Mouse (Mus musculus) forebrain, embryonic 12.5 days (tissue): ENCODE results near the gene Taf1b. TPM values are rescaled to one million over a fixed set of nuclear protein-coding genes. Genes with fewer than 3 reads are reported as not detected.

Experiments
- ATAC-seq: fragments of 200-750 bp; cut with Nextera tagmentation; 2 replicates; pipeline ENCODE4 v1.8.0; 2017; ENCODE audit warnings: moderate TSS enrichment; ENCODE audit not compliant: low FRiP score
- H3K27ac ChIP-seq: fragments of 300-500 bp; sonication (generic); 2 replicates; pipeline ENCODE4 v1.5.1; 2016; ENCODE audit warnings: mild to moderate bottlenecking
- H3K27me3 ChIP-seq: fragments of 300-500 bp; sonication (generic); 2 replicates; pipeline ENCODE4 v1.6.1; 2016; ENCODE audit warnings: mild to moderate bottlenecking
- H3K36me3 ChIP-seq: fragments of 300-500 bp; sonication (generic); replicated peaks from 2 replicates; pipeline ENCODE4 v1.6.1; 2016; ENCODE audit warnings: mild to moderate bottlenecking
- H3K4me1 ChIP-seq: fragments of 300-500 bp; sonication (generic); 2 replicates; pipeline ENCODE4 v1.6.1; 2016
- H3K4me2 ChIP-seq: fragments of 300-500 bp; sonication (generic); 2 replicates; pipeline ENCODE4 v1.6.1; 2016; ENCODE audit warnings: mild to moderate bottlenecking, moderate library complexity
- H3K4me3 ChIP-seq: fragments of 300-500 bp; sonication (generic); replicated peaks from 2 replicates; pipeline ENCODE4 v1.5.1; 2016; ENCODE audit warnings: mild to moderate bottlenecking
- H3K9ac ChIP-seq: fragments of 300-500 bp; sonication (generic); 2 replicates; pipeline ENCODE4 v1.6.1; 2016; ENCODE audit warnings: mild to moderate bottlenecking
- H3K9me3 ChIP-seq: fragments of 300-500 bp; sonication (generic); 2 replicates; pipeline ENCODE4 v1.6.1; 2016
- WGBS: fragments of 180-500 bp; shearing (Covaris S2); methylation state at CpG from one replicate; pipeline ENCODE4 v1.1.7; 2016; 5-methylcytosine and 5-hydroxymethylcytosine counted together
- polyA plus RNA-seq: library from polyadenylated mRNA; unstranded; fragments of >200 nt; fragmentation: Nextera tagmentation; extraction: Ambion mirVana; gene quantifications from 2 replicates; pipeline ENCODE4 v1.2.1, GENCODE M21; 2016

The Taf1b gene
- polyA plus RNA-seq, 1 experiment from 2014 or later: 34.5 TPM

DNA sequence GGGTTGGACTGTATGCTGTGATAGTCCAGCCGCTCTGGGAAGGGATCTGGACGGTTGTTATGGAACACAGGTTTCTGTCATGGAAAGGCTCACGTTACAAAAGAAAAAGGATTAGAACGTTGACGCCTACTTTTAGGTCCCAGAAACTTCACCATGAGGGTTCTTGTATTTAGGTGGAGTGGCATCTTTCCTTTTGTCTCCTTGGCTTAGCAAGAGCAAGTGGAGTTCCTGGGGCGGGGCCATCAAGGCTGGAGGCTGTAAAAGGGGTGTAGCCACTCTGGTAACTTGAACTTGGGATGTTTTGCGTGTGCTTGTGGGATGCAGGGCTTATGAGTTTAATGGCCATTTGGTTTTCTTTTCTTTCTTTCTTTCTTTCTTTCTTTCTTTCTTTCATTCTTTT, 92.2 kb downstream of the Taf1b start:
- Histone ChIP-seq H3K4me3 (no peak overlapping the region), H3K4me2 (no peak overlapping the region), H3K4me1 (peaks cover 10% of the 10 kb centered on the region), H3K9me3 (no peaks in the 10 kb centered on the region), H3K27ac (no peak overlapping the region), H3K36me3 (no peaks in the 10 kb centered on the region), H3K9ac (no peak overlapping the region), H3K27me3 (no peaks in the 10 kb centered on the region)
- ATAC-seq: no peak
- 70% methylated on average over 7 of the region's 7 CpGs for WGBS

DNA sequence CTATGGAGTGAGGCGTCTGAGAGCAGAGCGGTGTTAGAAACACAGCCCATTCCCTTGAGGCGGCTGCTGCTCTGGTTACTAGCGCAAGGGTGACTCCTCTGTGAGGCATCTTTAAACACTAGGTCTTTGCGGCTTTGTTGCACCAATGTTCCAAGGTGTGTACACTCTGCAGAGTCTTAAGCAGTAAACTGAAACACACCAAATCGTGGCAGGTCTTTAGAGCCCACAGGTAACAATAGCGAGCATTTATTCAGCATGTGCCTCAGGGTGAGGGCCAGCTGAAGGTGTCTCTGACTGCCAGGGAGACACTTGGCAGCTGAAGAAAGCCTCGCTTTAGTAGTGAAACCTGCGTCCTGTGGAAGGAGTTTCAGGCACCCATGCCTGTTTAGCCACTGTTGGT, 93.9 kb downstream of the Taf1b start:
- no peak overlapping the region for H3K9ac ChIP-seq
- H3K4me1 ChIP-seq: peaks cover 10% of the 10 kb centered on the region
- H3K27me3 ChIP-seq: no peaks in the 10 kb centered on the region
- 87% methylated on average over 9 of the region's 9 CpGs for WGBS
- no peak overlapping the region for H3K4me3 ChIP-seq
- H3K4me2 ChIP-seq: no peak overlapping the region
- H3K9me3 ChIP-seq: no peaks in the 10 kb centered on the region
- no peaks in the 10 kb centered on the region for H3K36me3 ChIP-seq
- ATAC-seq: no peak
- no peak overlapping the region for H3K27ac ChIP-seq

DNA sequence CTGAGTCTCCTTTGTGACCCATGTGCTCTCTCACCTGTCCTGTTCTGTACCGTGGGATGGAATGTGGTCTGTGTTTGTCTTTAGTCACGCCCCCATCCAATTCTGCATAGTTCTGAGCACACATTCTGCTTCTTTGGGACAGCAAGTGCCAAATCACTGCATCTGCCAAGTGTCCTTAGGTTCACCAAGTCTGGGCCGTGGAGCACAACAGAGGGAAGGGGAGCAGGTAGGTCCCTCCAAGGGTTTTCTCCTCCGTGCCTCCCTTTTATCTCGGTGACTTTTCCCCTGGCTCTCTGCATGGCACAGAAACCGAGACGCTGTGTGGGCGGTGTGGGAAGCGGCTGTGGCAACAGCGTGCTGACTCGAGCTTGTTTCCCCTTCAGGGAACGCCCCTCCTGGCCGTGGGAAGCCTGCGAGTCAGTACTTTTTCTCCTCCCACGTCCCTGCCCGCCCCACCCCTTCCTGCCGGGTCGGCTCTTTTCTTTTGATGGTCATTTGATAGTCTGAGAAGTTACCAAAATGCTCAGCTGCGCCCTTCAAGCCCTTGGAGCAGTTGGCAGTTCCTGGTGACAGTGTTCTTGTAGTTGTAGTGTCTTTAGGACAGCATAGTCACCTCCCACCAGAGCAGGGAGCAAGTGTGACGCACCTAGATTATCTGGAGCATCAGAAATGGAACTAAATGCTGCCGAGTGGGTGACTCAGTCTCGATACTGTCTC, 95.0 kb downstream of the Taf1b start:
- no peaks in the 10 kb centered on the region for H3K9me3 ChIP-seq
- no peaks in the 10 kb centered on the region for H3K36me3 ChIP-seq
- no peak overlapping the region for H3K9ac ChIP-seq
- H3K4me2 ChIP-seq: peak overlapping the region; percentile 27
- H3K4me3 ChIP-seq: no peak overlapping the region
- peaks cover 10% of the 10 kb centered on the region for H3K4me1 ChIP-seq
- H3K27me3 ChIP-seq: no peaks in the 10 kb centered on the region
- WGBS: 25% methylated on average over 22 of the region's 22 CpGs
- no peak overlapping the region for H3K27ac ChIP-seq
- ATAC-seq: no peak

DNA sequence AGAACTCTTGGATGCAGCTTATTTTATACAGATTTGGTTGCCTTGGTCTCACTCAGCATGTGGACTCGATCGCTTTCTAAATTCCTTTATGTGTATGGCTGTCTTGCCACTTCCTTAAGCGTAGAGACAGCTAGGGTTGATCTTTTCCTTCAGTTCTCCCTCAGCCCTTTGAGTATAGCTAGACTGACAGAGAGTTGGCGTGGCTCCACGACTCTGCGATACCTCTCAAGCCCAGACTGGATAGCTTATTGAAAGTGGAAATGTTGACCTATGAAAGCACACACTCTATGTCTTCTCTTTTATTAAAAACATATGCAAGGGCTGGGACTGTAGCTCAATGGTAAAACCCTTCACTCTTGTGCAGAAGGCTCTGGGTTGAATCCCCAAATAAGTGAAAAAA, 99.2 kb downstream of the Taf1b start:
- 89% methylated on average over 6 of the region's 6 CpGs for WGBS
- peaks cover 5% of the 10 kb centered on the region; the same call in 1 of the 2 replicates for H3K27me3 ChIP-seq

DNA sequence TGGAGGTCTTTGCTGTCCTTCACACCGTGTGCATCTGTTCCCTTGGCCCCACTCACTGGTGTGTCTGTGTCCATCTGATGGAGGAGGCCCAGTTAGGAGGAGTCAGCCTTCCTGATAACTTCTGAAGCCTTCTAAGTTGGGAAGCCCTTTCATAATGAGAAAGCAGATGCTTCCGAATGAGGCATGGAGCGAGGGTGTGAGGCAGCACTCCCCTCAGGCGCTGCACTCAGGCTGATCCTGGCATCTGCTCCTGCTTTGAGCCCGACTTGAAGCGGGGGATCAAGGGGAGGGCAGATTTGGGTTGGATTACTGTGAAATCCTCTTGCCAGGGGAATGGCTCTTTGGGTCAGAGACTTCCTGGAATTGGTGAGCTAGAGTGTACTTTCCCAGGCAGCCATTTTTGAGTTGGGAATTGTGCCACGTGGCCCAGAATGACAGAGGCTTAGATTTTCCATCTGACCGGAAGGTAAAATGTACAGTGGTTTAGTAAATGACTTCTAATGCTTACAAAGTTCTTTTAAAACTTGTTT, 101.3 kb downstream of the Taf1b start:
- H3K4me3 ChIP-seq: no peak overlapping the region
- H3K27me3 ChIP-seq: peaks cover 5% of the 10 kb centered on the region; the same call in 1 of the 2 replicates
- WGBS: 70% methylated on average over 8 of the region's 8 CpGs
- H3K4me2 ChIP-seq: no peak overlapping the region
- no peak overlapping the region for H3K9ac ChIP-seq
- no peak for ATAC-seq
- no peaks in the 10 kb centered on the region for H3K4me1 ChIP-seq
- H3K9me3 ChIP-seq: no peaks in the 10 kb centered on the region
- H3K27ac ChIP-seq: no peak overlapping the region
- H3K36me3 ChIP-seq: no peaks in the 10 kb centered on the region

More for the DNA sequence above, 99.2 kb downstream of the Taf1b start:
- no peak overlapping the region for H3K27ac ChIP-seq
- H3K9ac ChIP-seq: no peak overlapping the region
- no peak overlapping the region for H3K4me2 ChIP-seq
- peaks cover 10% of the 10 kb centered on the region for H3K4me1 ChIP-seq
- no peak overlapping the region for H3K4me3 ChIP-seq
- no peaks in the 10 kb centered on the region for H3K36me3 ChIP-seq
- H3K9me3 ChIP-seq: no peaks in the 10 kb centered on the region
- no peak for ATAC-seq

DNA sequence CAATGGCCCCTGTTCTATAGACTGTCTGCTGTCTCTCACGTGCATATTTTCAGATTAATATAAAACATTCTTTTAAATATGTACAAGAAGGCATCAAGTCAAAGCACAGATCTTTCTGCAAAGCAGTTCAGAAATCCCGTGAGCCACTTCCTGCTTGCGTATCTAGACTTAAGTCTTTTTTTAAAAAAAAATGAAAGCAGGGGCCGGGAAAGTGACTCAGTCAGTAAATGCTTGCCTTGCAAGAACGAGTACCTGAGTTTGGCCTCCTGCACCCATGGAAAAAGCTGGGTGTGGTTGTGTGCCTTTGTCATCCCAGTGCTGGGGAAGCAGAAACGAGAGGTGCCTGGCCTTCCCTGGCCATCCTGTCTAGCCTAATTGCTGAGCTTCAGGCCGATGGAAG, 101.9 kb downstream of the Taf1b start:
- no peak for ATAC-seq
- H3K9me3 ChIP-seq: no peaks in the 10 kb centered on the region
- H3K27ac ChIP-seq: no peak overlapping the region
- H3K4me3 ChIP-seq: no peak overlapping the region
- peaks cover 5% of the 10 kb centered on the region; the same call in 1 of the 2 replicates for H3K27me3 ChIP-seq
- H3K36me3 ChIP-seq: no peaks in the 10 kb centered on the region
- H3K4me2 ChIP-seq: no peak overlapping the region
- H3K9ac ChIP-seq: no peak overlapping the region
- WGBS: 84% methylated on average over 7 of the region's 7 CpGs
- H3K4me1 ChIP-seq: no peaks in the 10 kb centered on the region

DNA sequence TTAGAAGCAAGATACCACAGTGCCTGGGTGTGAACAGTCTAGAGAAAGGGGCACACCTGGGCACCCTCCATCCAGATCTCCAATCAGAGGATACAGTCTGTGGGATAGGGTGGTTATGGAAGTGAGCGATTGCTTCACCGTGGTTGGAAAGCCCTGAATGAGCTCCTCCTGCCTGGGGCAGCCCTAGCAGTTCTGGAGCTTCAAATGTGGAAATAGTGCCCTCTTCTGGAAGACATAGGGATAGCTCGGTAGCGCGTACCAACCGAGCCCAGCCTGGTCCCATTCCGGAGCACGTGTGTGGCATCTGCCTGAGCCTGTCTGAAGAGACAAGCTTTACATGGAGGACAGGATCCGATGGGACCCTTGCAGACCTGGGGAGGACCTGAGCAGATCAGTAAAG, 102.6 kb downstream of the Taf1b start:
- Histone ChIP-seq H3K9ac (no peak overlapping the region), H3K4me3 (no peak overlapping the region), H3K9me3 (no peaks in the 10 kb centered on the region), H3K27me3 (peaks cover 5% of the 10 kb centered on the region; the same call in 1 of the 2 replicates), H3K4me1 (no peaks in the 10 kb centered on the region), H3K36me3 (no peaks in the 10 kb centered on the region), H3K4me2 (no peak overlapping the region), H3K27ac (no peak overlapping the region)
- ATAC-seq: peak; percentile 83
- 5% methylated on average over 9 of the region's 9 CpGs for WGBS

DNA sequence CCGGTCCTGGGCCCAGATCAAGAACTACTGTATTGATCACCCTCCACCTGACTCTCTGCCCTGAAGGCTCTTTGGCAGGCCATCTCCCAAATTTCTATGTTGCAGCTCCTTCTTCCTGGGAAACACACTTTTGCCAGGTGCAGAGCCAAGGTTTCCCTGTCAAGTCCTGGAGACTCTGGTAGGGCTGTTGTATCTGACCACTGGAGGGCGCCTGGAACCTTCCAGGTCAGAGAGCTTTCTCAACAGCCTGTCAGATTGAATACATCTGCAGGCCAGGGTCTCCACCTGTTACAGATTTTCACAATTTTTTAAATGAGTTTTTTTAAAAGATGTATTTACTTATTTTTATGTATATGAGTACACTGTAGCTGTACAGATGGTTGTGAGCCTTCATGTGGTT, 105.1 kb downstream of the Taf1b start:
- Histone ChIP-seq H3K9me3 (no peaks in the 10 kb centered on the region), H3K4me3 (no peak overlapping the region), H3K4me2 (no peak overlapping the region), H3K36me3 (no peaks in the 10 kb centered on the region), H3K4me1 (0 out of 2 replicates have a peak, but pooled peaks cover 3% of the 10 kb centered on the region), H3K27me3 (peaks cover 5% of the 10 kb centered on the region; the same call in 1 of the 2 replicates), H3K27ac (no peak overlapping the region), H3K9ac (no peak overlapping the region)
- 40% methylated on average over 2 of the region's 2 CpGs for WGBS
- no peak for ATAC-seq

DNA sequence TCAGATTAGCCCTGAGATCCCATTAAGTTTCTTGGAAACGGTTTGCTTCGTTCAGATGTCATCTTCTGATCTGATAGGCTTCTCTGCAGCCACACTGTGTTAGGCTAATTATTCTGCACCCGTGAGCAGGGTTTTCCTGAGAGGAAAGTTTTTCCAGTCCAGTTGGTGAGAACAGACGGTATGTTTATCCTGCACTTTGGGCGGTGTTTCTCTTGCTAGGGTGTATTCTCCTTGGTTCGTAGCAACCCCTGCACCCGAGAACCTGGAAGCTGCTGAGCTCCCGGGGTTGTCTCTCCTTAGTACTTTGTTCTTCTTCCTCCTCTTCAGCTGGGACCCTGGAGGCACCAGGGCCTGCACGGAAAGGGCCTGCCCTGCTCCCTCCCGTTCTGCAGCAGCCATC, 108.0 kb downstream of the Taf1b start:
- no peak overlapping the region for H3K27ac ChIP-seq
- H3K36me3 ChIP-seq: no peaks in the 10 kb centered on the region
- ATAC-seq: no peak
- 40% methylated on average over 10 of the region's 10 CpGs for WGBS
- no peak overlapping the region for H3K4me2 ChIP-seq
- peaks cover 5% of the 10 kb centered on the region; the same call in 1 of the 2 replicates for H3K27me3 ChIP-seq
- no peaks in the 10 kb centered on the region for H3K9me3 ChIP-seq
- H3K9ac ChIP-seq: no peak overlapping the region
- H3K4me1 ChIP-seq: 0 out of 2 replicates have a peak, but pooled peaks cover 3% of the 10 kb centered on the region
- H3K4me3 ChIP-seq: no peak overlapping the region

Other genes with a start within 250 kb of the Taf1b start
- gene Grhl1, start 73.9 kb downstream of the Taf1b start, polyA plus RNA-seq: 0.52 and 1.0 TPM in 2 replicates
- 15.4 and 15.5 TPM in 2 replicates for gene Klf11, start 152.9 kb downstream of the Taf1b start, polyA plus RNA-seq
- gene Cys1, start 183.5 kb downstream of the Taf1b start, polyA plus RNA-seq: 1.0 and 1.1 TPM in 2 replicates
- gene Rrm2, start 209.9 kb downstream of the Taf1b start, polyA plus RNA-seq: 525 and 536 TPM in 2 replicates